Mouse (Mus musculus): Measurements from ENCODE around the gene Baiap2l2.

The Baiap2l2 gene

GRCm38 (mm10) chr15:79285399-79285798, at the start of gene Baiap2l2:
Gene Baiap2l2 (minus strand): TSS chr15:79285537.
- DNase-seq (ENCODE audit: low read depth, low spot score), result no peak

- DNase-seq (ENCODE audit: low read depth, low spot score), result peak; percentile 52
Observed at GRCm38 (mm10) chr15:79333409-79333808, 48.1 kb upstream of the Baiap2l2 start.

GRCm38 (mm10) chr15:79330521-79330920, 45.2 kb upstream of the Baiap2l2 start:
- DNase-seq (ENCODE audit: low read depth, low spot score), result peak; percentile 74

GRCm38 (mm10) chr15:79329979-79330363, 44.6 kb upstream of the Baiap2l2 start:
- no peak for DNase-seq (ENCODE audit: low read depth, low spot score)

- no peak for DNase-seq (ENCODE audit: low read depth, low spot score)
Observed at GRCm38 (mm10) chr15:79329346-79329978, 44.1 kb upstream of the Baiap2l2 start.

- peak; percentile 40 for DNase-seq (ENCODE audit: low read depth, low spot score)
Observed at GRCm38 (mm10) chr15:79328939-79329275, 43.6 kb upstream of the Baiap2l2 start.

- DNase-seq (ENCODE audit: low read depth, low spot score), result peak; percentile 100
Observed at GRCm38 (mm10) chr15:79328058-79328938, 43.0 kb upstream of the Baiap2l2 start, which contains the start of gene Pla2g6. Gene Pla2g6 (minus strand): TSS chr15:79328390.

GRCm38 (mm10) chr15:79326971-79327961, 41.9 kb upstream of the Baiap2l2 start:
- DNase-seq (ENCODE audit: low read depth, low spot score), result peak; percentile 73

- no peak for DNase-seq (ENCODE audit: low read depth, low spot score)
Observed at GRCm38 (mm10) chr15:79326264-79326663, 40.9 kb upstream of the Baiap2l2 start.

GRCm38 (mm10) chr15:79325742-79326141, 40.4 kb upstream of the Baiap2l2 start:
- no peak for DNase-seq (ENCODE audit: low read depth, low spot score)

GRCm38 (mm10) chr15:79324373-79324772, 39.0 kb upstream of the Baiap2l2 start:
- no peak for DNase-seq (ENCODE audit: low read depth, low spot score)

GRCm38 (mm10) chr15:79323791-79324155, 38.4 kb upstream of the Baiap2l2 start:
- DNase-seq (ENCODE audit: low read depth, low spot score), result no peak

GRCm38 (mm10) chr15:79322991-79323790, 37.9 kb upstream of the Baiap2l2 start:
- no peak for DNase-seq (ENCODE audit: low read depth, low spot score)

GRCm38 (mm10) chr15:79322281-79322990, 37.1 kb upstream of the Baiap2l2 start:
- no peak for DNase-seq (ENCODE audit: low read depth, low spot score)

- DNase-seq (ENCODE audit: low read depth, low spot score), result no peak
Observed at GRCm38 (mm10) chr15:79321733-79322190, 36.4 kb upstream of the Baiap2l2 start.

- no peak for DNase-seq (ENCODE audit: low read depth, low spot score)
Observed at GRCm38 (mm10) chr15:79313848-79314369, 28.6 kb upstream of the Baiap2l2 start.

- no peak for DNase-seq (ENCODE audit: low read depth, low spot score)
Observed at GRCm38 (mm10) chr15:79307861-79308260, 22.5 kb upstream of the Baiap2l2 start.

- DNase-seq (ENCODE audit: low read depth, low spot score), result no peak
Observed at GRCm38 (mm10) chr15:79306043-79306637, 20.8 kb upstream of the Baiap2l2 start.

GRCm38 (mm10) chr15:79304832-79305231, 19.5 kb upstream of the Baiap2l2 start:
- no peak for DNase-seq (ENCODE audit: low read depth, low spot score)

Data from ES-CJ7 (cell line).